Mouse (Mus musculus) hindbrain, postnatal 0 days (tissue): ENCODE results near the gene Fam221a. TPM values are rescaled to one million over a fixed set of nuclear protein-coding genes. Genes with fewer than 3 reads are reported as not detected.

Experiments used
- ATAC-seq: fragments of 200-750 bp; cut with Nextera tagmentation; 2 replicates; pipeline ENCODE4 v1.8.0; 2017; ENCODE audit warnings: mild to moderate bottlenecking, moderate TSS enrichment, moderate library complexity
- DNase-seq: peaks from one replicate; pipeline ENCODE4 v3.0.0-alpha.2; 2015; ENCODE audit warnings: low spot score
- H3K27ac ChIP-seq: fragments of 300-500 bp; sonication (generic); 2 replicates; pipeline ENCODE4 v1.5.1; 2014; ENCODE audit warnings: mild to moderate bottlenecking
- H3K27me3 ChIP-seq: fragments of 300-500 bp; sonication (generic); 2 replicates; pipeline ENCODE4 v1.6.1; 2014; ENCODE audit warnings: low read length, mixed read lengths; ENCODE audit not compliant: insufficient read depth
- H3K36me3 ChIP-seq: fragments of 300-500 bp; sonication (generic); 2 replicates; pipeline ENCODE4 v1.6.1; 2014; ENCODE audit warnings: low read length, mixed read lengths; ENCODE audit not compliant: insufficient read depth
- H3K4me1 ChIP-seq: fragments of 300-500 bp; sonication (generic); 2 replicates; pipeline ENCODE4 v1.6.1; 2014; ENCODE audit warnings: antibody characterized with exemption, low read length, mixed read lengths; ENCODE audit not compliant: insufficient read depth
- H3K4me2 ChIP-seq: fragments of 300-500 bp; sonication (generic); 2 replicates; pipeline ENCODE4 v1.6.1; 2014; ENCODE audit warnings: low read depth, mild to moderate bottlenecking, low read length, moderate library complexity, mixed read lengths
- H3K4me3 ChIP-seq: fragments of 300-500 bp; sonication (generic); 2 replicates; pipeline ENCODE4 v1.5.1; 2014; ENCODE audit warnings: low read length
- H3K9ac ChIP-seq: fragments of 300-500 bp; sonication (generic); replicated peaks from 2 replicates; pipeline ENCODE4 v1.6.1; 2014; ENCODE audit warnings: mild to moderate bottlenecking, low read length, moderate library complexity, mixed read lengths
- H3K9me3 ChIP-seq: fragments of 300-500 bp; sonication (generic); 2 replicates; pipeline ENCODE4 v1.6.1; 2016; ENCODE audit warnings: low read length, mixed read lengths
- CTCF ChIP-seq: IDR thresholded peaks from 2 replicates; pipeline ENCODE4 v1.5.1; 2016; ENCODE audit warnings: antibody characterized with exemption, control low read depth, low read depth
- WGBS: fragments of 180-500 bp; shearing (Covaris S2); extraction: QIAGEN DNeasy Blood & Tissue Kit; methylation state at CpG from one replicate; pipeline ENCODE4 v1.1.7; 2014; 5-methylcytosine and 5-hydroxymethylcytosine counted together
- polyA plus RNA-seq: library from polyadenylated mRNA; unstranded; fragments of >200 nt; fragmentation: Nextera tagmentation; extraction: Ambion mirVana; gene quantifications from 2 replicates; pipeline ENCODE4 v1.2.1, GENCODE M21; 2015
- total RNA-seq: library from RNA; depleted of rRNA; stranded (reverse); fragments of >200 nt; gene quantifications from 2 replicates; pipeline ENCODE4 v1.2.3, GENCODE M21; 2014

Gene Fam221a
- total and polyA plus RNA-seq, 2 experiments from 2014 or later: 2.0 to 5.1 TPM

DNA sequence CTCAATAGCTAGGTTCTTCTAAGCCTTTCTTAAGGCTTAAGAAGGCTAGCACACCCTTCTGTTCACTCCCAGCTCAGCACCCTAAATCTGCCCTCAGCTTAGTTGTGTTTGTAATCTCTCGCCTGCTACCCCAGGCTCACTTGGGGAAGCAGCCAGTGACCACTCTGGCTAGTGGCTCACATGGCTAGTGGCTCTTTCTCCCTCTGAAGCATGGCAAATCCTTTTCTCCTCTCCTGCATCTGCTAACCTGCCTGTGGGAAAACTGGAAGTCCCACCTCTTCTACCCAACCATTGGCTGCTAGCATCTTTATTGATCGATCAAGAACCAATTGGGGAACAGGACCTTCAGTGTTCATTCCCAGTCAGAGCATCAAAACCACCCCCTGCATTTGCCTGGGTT is 43.0 kb upstream of the Fam221a start:
- Histone ChIP-seq H3K27ac (no peak overlapping the region), H3K36me3 (no peaks in the 10 kb centered on the region), H3K9ac (no peak overlapping the region), H3K4me3 (no peak overlapping the region), H3K4me1 (peaks cover 4% of the 10 kb centered on the region; the same call in 1 of the 2 replicates), H3K27me3 (no peaks in the 10 kb centered on the region), H3K9me3 (no peaks in the 10 kb centered on the region), H3K4me2 (no peak overlapping the region)
- DNase-seq (no peak), ATAC-seq (no peak)
- TF ChIP-seq CTCF: no peak
- 75% methylated on average over 2 of the region's 2 CpGs for WGBS

DNA sequence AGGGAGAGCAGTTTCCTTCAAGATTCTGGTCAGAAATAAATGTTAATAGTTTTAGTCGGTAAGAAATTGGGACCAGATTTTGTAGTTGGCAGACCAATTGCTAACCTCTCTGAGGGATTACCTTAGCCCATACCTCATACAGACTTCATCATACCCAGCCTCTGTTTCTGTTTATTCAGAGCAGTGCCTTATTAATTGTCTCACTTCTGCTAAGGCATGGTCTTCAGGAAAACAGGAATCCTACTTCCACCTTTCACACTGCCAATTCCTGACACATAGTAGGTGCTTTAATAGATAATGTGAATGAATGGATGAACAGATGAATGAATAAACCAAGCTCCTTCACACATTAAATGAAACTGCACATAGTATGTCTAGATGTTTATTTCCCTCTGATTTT is 42.2 kb upstream of the Fam221a start:
- WGBS: 95% methylated on average over 1 of the region's 1 CpGs
- DNase-seq: no peak
- Histone ChIP-seq H3K9me3 (no peaks in the 10 kb centered on the region), H3K4me3 (no peak overlapping the region), H3K27ac (no peak overlapping the region), H3K9ac (no peak overlapping the region), H3K4me2 (no peak overlapping the region), H3K4me1 (peaks cover 4% of the 10 kb centered on the region; the same call in 1 of the 2 replicates), H3K27me3 (no peaks in the 10 kb centered on the region), H3K36me3 (no peaks in the 10 kb centered on the region)
- no peak for ATAC-seq
- no peak for TF ChIP-seq CTCF

DNA sequence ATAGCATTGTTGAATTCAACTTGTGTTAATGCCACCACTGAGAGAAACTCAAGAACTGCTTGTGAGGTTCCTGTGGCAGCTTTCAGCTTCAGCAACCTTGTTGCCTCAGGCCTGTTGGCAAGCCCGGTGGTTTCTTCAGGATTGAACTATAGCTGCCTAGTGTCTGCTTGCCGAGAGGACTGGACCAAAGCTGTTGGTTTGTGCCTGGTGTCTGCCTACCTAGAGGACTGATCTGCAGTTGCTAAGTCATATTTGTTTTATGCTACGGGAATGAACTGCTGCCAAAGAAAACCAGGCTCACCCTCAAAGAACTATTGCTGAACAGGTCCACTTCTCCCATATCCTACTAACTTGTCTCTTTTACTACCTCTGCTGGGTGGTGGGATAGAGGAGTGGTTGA is 40.7 kb upstream of the Fam221a start:
- TF ChIP-seq CTCF: no peak
- Histone ChIP-seq H3K27ac (no peak overlapping the region), H3K4me2 (no peak overlapping the region), H3K4me1 (no peaks in the 10 kb centered on the region), H3K36me3 (no peaks in the 10 kb centered on the region), H3K9me3 (no peaks in the 10 kb centered on the region), H3K4me3 (no peak overlapping the region), H3K27me3 (no peaks in the 10 kb centered on the region), H3K9ac (no peak overlapping the region)
- ATAC-seq: no peak
- no peak for DNase-seq
- 86% methylated on average over 3 of the region's 3 CpGs for WGBS

DNA sequence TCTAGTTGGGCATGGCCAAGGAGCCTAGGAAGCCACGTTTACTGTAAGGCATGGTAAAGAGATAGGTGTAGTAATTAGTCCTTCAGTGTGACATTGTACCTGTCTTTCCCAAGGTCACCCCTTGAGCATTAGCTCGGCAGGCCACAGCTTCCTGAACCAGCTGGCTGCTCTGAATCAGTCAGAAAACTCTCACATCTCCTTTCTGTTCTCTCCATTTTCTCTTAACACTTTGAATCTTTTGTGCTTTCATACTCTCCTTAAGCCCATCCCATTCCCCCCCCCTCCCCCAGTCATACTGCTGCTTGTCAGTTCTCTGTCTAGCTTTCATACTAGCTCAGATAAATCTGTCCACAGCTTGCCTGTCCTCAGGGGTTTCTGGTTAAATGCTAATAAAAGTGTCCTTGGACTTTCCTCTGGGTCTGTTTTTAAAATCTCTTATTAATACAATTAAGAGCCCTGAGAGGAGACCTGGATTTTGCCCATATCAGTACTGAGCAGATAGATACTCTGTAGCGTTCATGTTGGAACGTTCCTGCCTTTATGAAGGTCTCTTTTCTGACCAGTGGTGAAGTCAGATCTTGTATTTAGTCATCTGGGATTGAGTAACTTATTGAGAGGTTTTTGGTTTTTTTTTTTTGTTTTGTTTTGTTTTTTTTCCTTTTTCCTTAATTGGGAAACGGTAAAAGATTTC is 36.0 kb upstream of the Fam221a start:
- no peak for TF ChIP-seq CTCF
- no peaks in the 10 kb centered on the region for H3K27me3 ChIP-seq
- no peaks in the 10 kb centered on the region for H3K9me3 ChIP-seq
- 72% methylated on average over 5 of the region's 5 CpGs for WGBS
- no peak for DNase-seq
- H3K4me2 ChIP-seq: no peak overlapping the region
- H3K9ac ChIP-seq: no peak overlapping the region
- no peak overlapping the region for H3K4me3 ChIP-seq
- H3K4me1 ChIP-seq: no peaks in the 10 kb centered on the region
- H3K36me3 ChIP-seq: no peaks in the 10 kb centered on the region
- no peak for ATAC-seq
- H3K27ac ChIP-seq: no peak overlapping the region

DNA sequence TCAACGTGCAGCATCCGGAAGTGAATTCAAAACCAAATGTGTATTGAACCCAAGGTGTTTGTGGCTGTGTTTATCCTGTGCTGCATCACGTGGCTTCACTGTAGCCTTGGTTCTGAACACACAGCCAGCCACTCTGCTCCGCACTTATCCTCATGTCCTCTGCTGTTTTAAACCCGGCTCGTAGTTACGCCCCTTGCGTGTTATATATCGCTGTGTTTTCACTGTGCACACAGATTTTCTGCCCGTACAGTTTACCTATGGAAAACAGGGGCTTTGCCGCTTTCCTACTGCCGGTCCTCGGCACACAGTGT is 35.5 kb upstream of the Fam221a start:
- DNase-seq (no peak), ATAC-seq (no peak)
- Histone ChIP-seq H3K4me2 (no peak overlapping the region), H3K27me3 (no peaks in the 10 kb centered on the region), H3K9me3 (no peaks in the 10 kb centered on the region), H3K4me1 (no peaks in the 10 kb centered on the region), H3K27ac (no peak overlapping the region), H3K9ac (no peak overlapping the region), H3K4me3 (no peak overlapping the region), H3K36me3 (no peaks in the 10 kb centered on the region)
- TF ChIP-seq CTCF: no peak
- 75% methylated on average over 13 of the region's 13 CpGs for WGBS

DNA sequence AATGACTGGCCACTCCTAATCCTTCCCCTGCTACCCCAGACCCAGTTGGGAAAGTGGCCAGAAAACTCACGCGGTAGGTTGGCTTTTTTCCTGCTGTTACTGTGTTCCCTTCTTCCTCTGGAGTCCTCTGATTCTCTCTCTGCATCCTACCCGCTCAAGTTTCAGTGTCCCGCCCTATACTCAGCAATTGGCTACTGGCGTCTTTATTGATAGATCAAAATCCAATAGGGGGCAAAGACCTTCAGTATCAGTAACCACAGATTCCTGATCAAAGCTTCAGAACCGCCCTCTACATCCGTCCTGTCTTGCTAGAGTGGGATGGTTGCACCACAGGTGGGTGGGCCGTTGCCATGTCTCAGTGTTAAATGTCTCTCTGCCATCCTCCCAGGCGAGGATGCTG is 29.0 kb upstream of the Fam221a start:
- peak; percentile 38; the same call in 1 of the 2 replicates for ATAC-seq
- no peaks in the 10 kb centered on the region for H3K27me3 ChIP-seq
- DNase-seq: peak; percentile 42
- H3K27ac ChIP-seq: no peak overlapping the region
- H3K36me3 ChIP-seq: no peaks in the 10 kb centered on the region
- WGBS: 20% methylated on average over 9 of the region's 9 CpGs
- no peak overlapping the region for H3K4me2 ChIP-seq
- H3K4me3 ChIP-seq: no peak overlapping the region
- no peak overlapping the region for H3K9ac ChIP-seq
- no peak for TF ChIP-seq CTCF
- no peaks in the 10 kb centered on the region for H3K4me1 ChIP-seq
- H3K9me3 ChIP-seq: no peaks in the 10 kb centered on the region

DNA sequence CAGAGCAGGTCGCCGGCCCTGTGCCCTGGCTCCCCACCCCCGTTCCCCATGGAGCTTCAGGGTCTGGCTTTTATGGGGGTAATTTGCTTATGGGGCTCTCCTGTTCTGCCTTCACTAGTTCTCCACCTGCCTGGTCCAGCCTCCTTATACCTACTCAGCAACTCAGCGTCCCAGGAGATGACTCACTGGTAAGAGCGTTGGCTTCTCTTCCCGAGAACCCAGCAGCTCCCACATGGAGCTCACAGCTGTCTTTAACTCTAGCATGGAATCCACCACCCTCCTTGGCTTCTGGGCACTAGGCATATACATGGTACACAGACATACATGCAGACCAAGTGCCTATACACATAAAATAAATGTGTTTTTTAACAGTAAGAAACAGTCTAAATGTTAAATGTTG is 28.4 kb upstream of the Fam221a start:
- no peaks in the 10 kb centered on the region for H3K4me1 ChIP-seq
- DNase-seq (no peak), ATAC-seq (no peak)
- no peak for TF ChIP-seq CTCF
- H3K4me2 ChIP-seq: no peak overlapping the region
- H3K4me3 ChIP-seq: no peak overlapping the region
- WGBS: 27% methylated on average over 6 of the region's 6 CpGs
- H3K9me3 ChIP-seq: no peaks in the 10 kb centered on the region
- no peaks in the 10 kb centered on the region for H3K36me3 ChIP-seq
- H3K27ac ChIP-seq: no peak overlapping the region
- H3K9ac ChIP-seq: no peak overlapping the region
- no peaks in the 10 kb centered on the region for H3K27me3 ChIP-seq
